Mouse (Mus musculus) heart, adult 2 months (tissue): Measurements from ENCODE around the gene Cacna1c.

Experiments used
- CTCF ChIP-seq: fragments of 200-600 bp; IDR thresholded peaks from 2 replicates; pipeline ENCODE4 v1.8.1; 2022; ENCODE audit warnings: antibody characterized with exemption, mild to moderate bottlenecking, moderate library complexity
- EP300 ChIP-seq: fragments of 200-500 bp; IDR thresholded peaks from 2 replicates; pipeline ENCODE4 v1.6.1; 2011; ENCODE audit warnings: low read depth, low read length, control low read depth; ENCODE audit not compliant: insufficient read depth

GRCm38 (mm10) chr6:118934243-118934902 lies 261.8 kb downstream of the Cacna1c start:
- no peak for TF ChIP-seq CTCF
- TF ChIP-seq EP300, result no peak
